Mouse (Mus musculus) erythroblast, embryonic 14.5 days (primary cell): ENCODE results near the gene Skida1. TPM values are rescaled to one million over a fixed set of nuclear protein-coding genes. Genes with fewer than 3 reads are reported as not detected.
A peak's percentile ranks its signal among the peaks of the same experiment; 100 is the strongest.

Source experiments
- H3K27me3 ChIP-seq: 2 replicates; pipeline ENCODE4 v1.6.1; 2012; ENCODE audit warnings: inconsistent platforms; ENCODE audit not compliant: control insufficient read depth
- H3K36me3 ChIP-seq: 2 replicates; pipeline ENCODE4 v1.6.1; 2012; ENCODE audit warnings: mild to moderate bottlenecking, inconsistent platforms; ENCODE audit not compliant: control insufficient read depth
- H3K4me1 ChIP-seq: 2 replicates; pipeline ENCODE4 v1.6.1; 2012; ENCODE audit warnings: inconsistent platforms; ENCODE audit not compliant: control insufficient read depth
- H3K4me3 ChIP-seq: replicated peaks from 2 replicates; pipeline ENCODE3; 2012; ENCODE audit warnings: moderate library complexity, mild to moderate bottlenecking, inconsistent platforms
- H3K9me3 ChIP-seq: 2 replicates; pipeline ENCODE4 v1.6.1; 2012; ENCODE audit warnings: low read length, inconsistent platforms, mixed read lengths; ENCODE audit not compliant: control insufficient read depth
- GATA1 ChIP-seq: IDR thresholded peaks from 2 replicates; pipeline ENCODE4 v1.6.1; 2012; ENCODE audit warnings: low read length, inconsistent platforms, mixed read lengths
- TAL1 ChIP-seq: IDR thresholded peaks from 3 replicates; pipeline ENCODE4 v1.6.1; 2012; ENCODE audit warnings: low read length, inconsistent platforms, mixed read lengths
- polyA plus RNA-seq: library from polyadenylated mRNA; stranded (reverse); fragments of >175 nt; gene quantifications from 2 replicates; pipeline ENCODE4 v1.2.3, GENCODE M21; 2012

Skida1 gene
- polyA plus RNA-seq, 1 experiment: not detected

DNA sequence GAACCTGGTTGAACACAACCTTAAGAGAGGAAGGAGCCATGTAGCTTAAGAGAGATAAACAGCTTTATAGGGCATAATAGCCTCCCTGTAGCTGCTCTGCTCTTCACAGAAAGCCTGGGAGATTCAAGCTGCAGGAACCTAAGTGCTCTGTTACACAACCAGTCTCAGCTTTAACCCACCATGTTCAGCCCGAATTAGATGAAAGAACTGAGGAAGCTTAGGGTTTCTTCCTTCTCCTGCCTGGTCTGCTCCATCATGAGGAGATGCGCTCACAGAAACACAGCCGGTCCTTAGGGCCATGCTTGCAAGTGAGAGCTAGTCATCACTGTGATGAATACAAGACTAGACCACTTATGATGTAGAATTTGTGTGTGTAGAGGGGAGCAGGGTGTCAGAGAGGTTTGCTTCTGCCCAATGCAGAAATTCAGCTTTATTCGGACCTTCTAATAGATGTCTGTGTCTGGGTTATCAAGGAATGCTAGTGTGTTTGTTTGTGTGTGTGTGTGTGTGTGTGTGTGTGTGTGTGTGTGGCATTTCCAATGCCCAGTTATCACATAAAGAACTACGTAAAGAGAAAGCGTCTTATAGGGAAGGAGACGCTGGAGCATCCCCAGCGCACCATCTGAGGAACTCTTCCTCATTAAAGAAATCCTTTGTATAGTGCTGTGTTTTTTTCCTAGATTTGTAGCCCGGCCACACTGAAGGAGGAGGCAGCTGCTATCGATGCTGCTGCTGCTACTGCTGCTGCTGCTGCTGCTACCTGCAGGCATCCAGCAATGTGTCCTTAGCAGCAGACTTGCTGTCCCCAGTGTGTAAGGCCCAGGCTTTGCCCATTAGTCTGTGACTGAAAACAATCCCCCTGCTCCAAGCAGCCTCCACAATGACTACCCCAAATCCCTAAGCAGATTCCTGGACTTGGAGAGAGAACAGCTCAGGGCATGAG, 15.4 kb downstream of the Skida1 start:
- peaks cover 6% of the 10 kb centered on the region; the same call in 1 of the 2 replicates for H3K9me3 ChIP-seq
- no peaks in the 10 kb centered on the region for H3K36me3 ChIP-seq
- peaks cover 98% of the 10 kb centered on the region for H3K27me3 ChIP-seq
- TF ChIP-seq TAL1: no peak
- no peak overlapping the region for H3K4me3 ChIP-seq
- H3K4me1 ChIP-seq: peaks cover 6% of the 10 kb centered on the region

DNA sequence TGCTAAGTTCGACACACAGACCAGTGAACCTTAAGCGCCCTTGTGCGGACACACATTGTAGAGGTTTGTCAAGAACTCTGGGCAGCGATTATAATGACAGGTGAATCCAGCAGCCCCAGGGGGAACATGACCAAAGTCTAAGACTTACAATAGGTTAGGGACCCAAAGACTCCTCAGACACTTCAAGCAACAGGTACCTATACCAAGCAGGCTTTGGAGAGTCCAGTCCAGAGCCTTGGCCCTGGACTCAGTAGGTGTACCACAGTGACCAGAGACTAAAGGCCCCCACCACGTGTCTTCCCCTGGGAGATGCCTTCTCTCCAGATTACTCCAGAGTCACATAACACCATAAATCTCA, 16.3 kb downstream of the Skida1 start:
- H3K9me3 ChIP-seq: peaks cover 6% of the 10 kb centered on the region; the same call in 1 of the 2 replicates
- H3K27me3 ChIP-seq: peaks cover 98% of the 10 kb centered on the region
- TF ChIP-seq GATA1: no peak
- peaks cover 15% of the 10 kb centered on the region for H3K4me1 ChIP-seq
- H3K36me3 ChIP-seq: no peaks in the 10 kb centered on the region
- no peak overlapping the region for H3K4me3 ChIP-seq

DNA sequence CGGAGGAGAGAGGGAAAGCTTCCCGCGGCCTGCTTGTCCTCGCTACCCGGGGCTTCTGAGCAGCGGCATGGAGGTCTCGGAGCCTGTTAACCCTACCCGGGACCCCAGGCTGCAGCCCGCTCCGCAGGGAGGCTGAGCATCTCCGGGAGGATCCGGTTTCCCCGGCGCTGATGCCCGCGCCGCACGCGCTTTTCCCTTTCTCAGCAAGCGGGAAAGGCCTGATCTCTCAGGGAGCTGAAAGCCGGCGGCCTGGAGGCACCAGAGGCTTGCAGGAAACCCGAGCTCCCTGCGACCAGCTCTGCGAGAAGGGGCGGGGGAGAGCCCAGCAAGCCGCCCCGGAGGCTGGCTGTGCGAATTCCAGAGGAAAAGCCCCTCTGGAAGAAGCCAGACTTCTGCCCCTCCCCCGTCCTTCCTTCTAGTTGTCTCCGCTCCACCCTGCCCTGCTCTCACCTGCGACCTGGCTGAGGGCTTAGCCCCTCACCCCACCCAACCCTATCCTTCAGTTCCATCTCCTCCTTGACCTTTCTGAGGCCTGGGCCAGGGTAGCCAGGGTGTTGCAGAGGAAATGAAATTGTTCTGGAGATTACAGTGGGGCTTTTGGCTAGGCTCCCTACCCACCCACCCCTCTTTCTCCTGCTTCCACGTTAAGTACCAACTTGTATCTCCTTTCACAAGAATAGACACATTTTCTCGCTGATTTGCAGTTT, 16.9 kb downstream of the Skida1 start:
- H3K4me3 ChIP-seq: peak overlapping the region; percentile 8
- peaks cover 21% of the 10 kb centered on the region for H3K4me1 ChIP-seq
- no peaks in the 10 kb centered on the region for H3K36me3 ChIP-seq
- peaks cover 98% of the 10 kb centered on the region for H3K27me3 ChIP-seq
- TF ChIP-seq GATA1 (no peak), TAL1 (no peak)
- H3K9me3 ChIP-seq: peaks cover 6% of the 10 kb centered on the region; the same call in 1 of the 2 replicates

DNA sequence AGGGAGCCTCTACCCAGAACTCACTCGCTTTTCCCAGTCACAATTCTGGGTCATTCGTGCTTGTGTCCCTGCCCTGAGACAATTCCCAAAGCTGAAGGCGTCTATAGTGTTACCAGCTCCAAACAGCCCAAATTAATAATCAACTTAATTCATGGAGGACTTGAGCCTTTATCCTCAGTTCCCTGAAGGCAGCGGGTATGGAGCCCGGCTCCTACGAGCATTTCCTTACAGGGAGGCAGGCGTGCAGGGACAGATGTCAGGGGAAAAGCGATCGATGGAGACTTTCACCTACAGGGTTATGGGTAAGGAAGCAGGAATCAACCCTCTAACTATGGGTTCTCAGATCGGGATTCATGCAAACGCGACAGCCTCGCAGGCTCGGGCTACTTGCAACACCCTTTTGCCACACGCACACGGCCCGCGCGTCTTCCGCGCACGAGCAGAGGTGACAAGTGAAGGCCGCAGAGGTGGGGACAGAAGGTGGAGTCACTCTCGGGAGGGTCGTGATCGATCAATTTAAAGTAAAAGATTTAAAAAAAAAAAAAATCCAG, 17.5 kb downstream of the Skida1 start:
- H3K9me3 ChIP-seq: peaks cover 10% of the 10 kb centered on the region; the same call in 1 of the 2 replicates
- no peaks in the 10 kb centered on the region for H3K36me3 ChIP-seq
- peak overlapping the region; percentile 4 for H3K4me3 ChIP-seq
- peaks cover 27% of the 10 kb centered on the region for H3K4me1 ChIP-seq
- TF ChIP-seq TAL1: no peak
- no peak for TF ChIP-seq GATA1
- peaks cover 99% of the 10 kb centered on the region for H3K27me3 ChIP-seq

DNA sequence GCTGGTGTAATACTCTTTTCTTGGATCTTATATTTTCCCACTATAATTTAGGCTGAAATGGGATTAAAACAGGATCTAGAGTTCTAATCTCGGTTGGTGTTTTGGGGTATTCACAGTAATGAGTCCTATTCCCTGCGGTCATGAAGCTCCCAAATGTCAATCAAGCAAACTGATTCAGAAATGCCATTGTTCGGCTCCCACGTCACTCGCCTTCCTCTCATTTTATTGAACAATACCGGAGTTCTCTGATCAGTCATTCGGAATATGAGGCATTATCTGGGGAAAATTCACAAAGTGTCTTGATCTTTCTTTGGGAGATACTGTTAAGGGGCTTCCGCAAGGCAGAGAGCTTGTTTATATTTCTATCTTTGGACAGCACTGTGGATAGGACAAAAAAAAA, 18.3 kb downstream of the Skida1 start:
- H3K36me3 ChIP-seq: no peaks in the 10 kb centered on the region
- no peak for TF ChIP-seq TAL1
- no peak for TF ChIP-seq GATA1
- H3K4me1 ChIP-seq: peaks cover 33% of the 10 kb centered on the region
- H3K4me3 ChIP-seq: no peak overlapping the region
- peaks cover 100% of the 10 kb centered on the region for H3K27me3 ChIP-seq
- peaks cover 12% of the 10 kb centered on the region; the same call in 1 of the 2 replicates for H3K9me3 ChIP-seq

DNA sequence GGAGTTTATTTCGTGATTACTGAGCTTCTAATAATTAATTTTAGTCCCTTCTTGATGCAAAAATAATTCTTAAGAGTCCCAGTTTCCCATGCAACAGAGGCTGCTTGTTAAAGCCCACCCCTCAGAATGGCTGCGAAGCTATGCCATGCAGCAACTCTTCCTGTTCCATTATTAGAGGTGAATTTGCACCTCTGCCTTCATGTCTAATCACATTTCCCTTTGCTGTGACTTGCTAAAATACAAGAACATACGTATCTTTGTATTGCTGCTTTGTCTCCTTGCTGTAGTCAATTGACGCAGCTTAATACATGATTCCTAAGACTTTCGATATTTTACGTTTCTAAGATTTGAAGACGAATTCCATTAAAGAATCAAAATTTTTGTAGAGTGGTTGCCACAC, 19.2 kb downstream of the Skida1 start:
- Histone ChIP-seq H3K36me3 (no peaks in the 10 kb centered on the region), H3K4me1 (peaks cover 33% of the 10 kb centered on the region), H3K9me3 (peaks cover 12% of the 10 kb centered on the region; the same call in 1 of the 2 replicates), H3K4me3 (no peak overlapping the region), H3K27me3 (peaks cover 100% of the 10 kb centered on the region)
- no peak for TF ChIP-seq TAL1
- TF ChIP-seq GATA1: no peak

DNA sequence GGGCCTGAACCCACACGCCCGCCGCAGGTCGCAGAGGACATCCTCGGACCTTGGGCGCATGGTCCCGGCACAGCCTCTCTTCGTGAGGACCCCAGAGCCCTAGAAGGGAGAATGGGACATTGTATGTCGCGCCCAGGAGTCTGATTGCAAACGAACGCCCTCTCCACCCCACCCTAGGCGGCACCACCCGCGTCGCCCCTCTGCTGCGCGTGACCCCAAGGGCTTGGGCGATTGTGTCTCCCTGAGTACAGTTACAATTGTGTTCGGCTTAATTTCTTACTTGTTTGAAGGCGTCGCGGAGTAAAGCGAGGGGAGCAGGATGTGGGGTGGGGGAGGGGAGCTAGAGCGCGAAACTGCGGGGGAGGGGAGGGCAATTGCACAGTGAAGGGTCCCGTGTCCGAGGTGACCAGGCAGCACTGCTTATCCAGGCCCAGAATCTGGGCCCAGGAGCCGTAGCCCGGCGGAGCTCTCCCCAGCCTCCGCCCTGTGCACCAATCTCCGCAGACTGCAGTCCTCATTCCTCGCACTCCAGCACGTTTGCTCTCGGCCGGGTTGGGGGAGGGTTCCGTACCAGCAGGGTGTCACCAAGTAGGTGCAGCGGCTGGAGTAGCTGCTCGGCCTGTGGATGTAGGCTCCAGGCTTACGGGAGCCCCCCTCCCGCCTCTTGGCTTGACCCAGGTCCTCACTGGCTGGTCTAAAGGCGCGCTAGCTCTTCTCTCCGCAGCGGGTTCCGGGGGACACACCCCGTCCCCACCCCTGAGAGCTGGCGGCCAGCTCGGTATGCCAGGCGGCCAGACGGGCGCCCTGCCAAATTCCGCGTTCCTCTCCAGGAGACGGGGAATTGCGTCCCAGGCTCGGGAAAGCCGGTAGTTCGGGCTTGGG, 20.5 kb downstream of the Skida1 start:
- Histone ChIP-seq H3K27me3 (peaks cover 100% of the 10 kb centered on the region), H3K9me3 (peaks cover 12% of the 10 kb centered on the region; the same call in 1 of the 2 replicates), H3K4me1 (peaks cover 33% of the 10 kb centered on the region), H3K36me3 (no peaks in the 10 kb centered on the region), H3K4me3 (peak overlapping the region; percentile 65)
- no peak for TF ChIP-seq GATA1
- TF ChIP-seq TAL1: no peak

DNA sequence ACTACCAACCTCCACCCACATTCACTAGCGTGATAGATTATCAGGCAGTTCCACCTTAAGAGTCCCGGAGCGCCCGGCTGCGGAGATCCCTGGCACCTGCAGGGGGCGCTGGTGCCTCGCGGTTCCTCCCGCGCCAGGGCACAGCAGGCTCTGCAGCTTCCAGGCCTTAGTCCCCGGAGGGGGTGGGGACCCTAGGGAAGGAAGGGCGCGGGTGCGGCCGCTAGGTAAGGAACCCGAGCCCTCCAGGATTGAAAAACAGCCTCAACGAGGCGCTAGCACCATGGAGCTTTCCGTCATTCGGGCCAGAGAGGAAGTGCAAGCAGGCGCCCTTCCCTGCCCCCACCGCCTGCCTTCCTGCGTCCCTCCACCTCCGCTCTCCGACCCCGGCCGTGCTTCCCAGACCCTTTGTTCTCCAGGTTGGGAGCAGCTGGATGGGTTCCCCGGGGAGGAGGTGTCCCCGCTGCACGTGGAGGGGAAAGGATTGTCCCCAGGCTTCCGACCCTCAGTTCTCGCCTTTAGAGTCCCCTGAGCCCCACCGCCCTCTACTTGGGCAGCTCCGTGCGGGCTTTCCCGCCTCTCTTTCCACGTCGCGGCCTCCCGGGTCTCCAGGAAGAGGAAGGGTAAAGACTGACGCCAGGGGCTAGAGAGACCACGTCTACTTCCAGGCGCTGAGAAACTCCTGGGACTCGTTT, 21.3 kb downstream of the Skida1 start:
- Histone ChIP-seq H3K9me3 (peaks cover 12% of the 10 kb centered on the region; the same call in 1 of the 2 replicates), H3K4me3 (peak overlapping the region; percentile 65), H3K36me3 (no peaks in the 10 kb centered on the region), H3K4me1 (peaks cover 33% of the 10 kb centered on the region), H3K27me3 (peaks cover 95% of the 10 kb centered on the region)
- no peak for TF ChIP-seq TAL1
